Mouse (Mus musculus) adrenal gland (tissue): ENCODE results near the gene Ano9.

Experiments used
- intact Hi-C: fragments of 180-260 bp; cut with DNase I; formaldehyde crosslinking; loops from one replicate; pipeline ENCODE4 v1.15.1; 2025

Gene Ano9

GRCm38 (mm10) chr7:141115874-141116273, 1.7 kb downstream of the Ano9 start:
- intact Hi-C loops: no loop called here

GRCm38 (mm10) chr7:141103161-141103560, 14.4 kb downstream of the Ano9 start:
- intact Hi-C loops: no loop called here

GRCm38 (mm10) chr7:141099911-141100691, 17.5 kb downstream of the Ano9 start, which contains the start of gene Sigirr:
TSS of gene Sigirr (minus strand) at chr7:141100572.
- intact Hi-C loops: loop anchor here (10.0 kb wide), 1 partner anchor 265 kb away; no protein-coding TSS in a partner anchor

- intact Hi-C loops: loop anchor here (10.0 kb wide), 1 partner anchor 268 kb away; no protein-coding TSS in a partner anchor
Observed at GRCm38 (mm10) chr7:141097177-141097576, 20.4 kb downstream of the Ano9 start.

GRCm38 (mm10) chr7:141096649-141097056, 21.0 kb downstream of the Ano9 start:
- intact Hi-C loops: loop anchor here (10.0 kb wide), 1 partner anchor 268 kb away; no protein-coding TSS in a partner anchor

GRCm38 (mm10) chr7:141096021-141096420, 21.6 kb downstream of the Ano9 start:
- intact Hi-C loops: loop anchor here (10.0 kb wide), 1 partner anchor 269 kb away; no protein-coding TSS in a partner anchor

GRCm38 (mm10) chr7:141094487-141095205, 23.0 kb downstream of the Ano9 start:
- intact Hi-C loops: loop anchor here (10.0 kb wide), 1 partner anchor 270 kb away; no protein-coding TSS in a partner anchor

GRCm38 (mm10) chr7:141093950-141094349, 23.7 kb downstream of the Ano9 start:
- intact Hi-C loops: loop anchor here (10.0 kb wide), 1 partner anchor 271 kb away; no protein-coding TSS in a partner anchor

- intact Hi-C loops: loop anchor here (10.0 kb wide), 1 partner anchor 273 kb away; no protein-coding TSS in a partner anchor
Observed at GRCm38 (mm10) chr7:141092051-141092735, 25.4 kb downstream of the Ano9 start.

GRCm38 (mm10) chr7:141090228-141090627, 27.4 kb downstream of the Ano9 start:
- intact Hi-C loops: loop anchor here (2.0 to 10.0 kb wide), 2 partner anchors 87 to 275 kb away; no protein-coding TSS in a partner anchor

GRCm38 (mm10) chr7:141088473-141088872, 29.1 kb downstream of the Ano9 start:
- intact Hi-C loops: no loop called here

- intact Hi-C loops: no loop called here
Observed at GRCm38 (mm10) chr7:141087894-141088293, 29.7 kb downstream of the Ano9 start.

GRCm38 (mm10) chr7:141079481-141080449, 37.8 kb downstream of the Ano9 start:
- intact Hi-C loops: no loop called here

- intact Hi-C loops: no loop called here
Observed at GRCm38 (mm10) chr7:141078876-141079275, 38.7 kb downstream of the Ano9 start.

GRCm38 (mm10) chr7:141077841-141078240, 39.8 kb downstream of the Ano9 start, which contains the start of gene Pkp3:
TSS of gene Pkp3 (plus strand) at chr7:141078218.
- intact Hi-C loops: no loop called here

- intact Hi-C loops: loop anchor here (5.0 kb wide), 1 partner anchor 166 kb away; no protein-coding TSS in a partner anchor
Observed at GRCm38 (mm10) chr7:141073782-141074181, 43.8 kb downstream of the Ano9 start.

GRCm38 (mm10) chr7:141072017-141072745, 45.4 kb downstream of the Ano9 start:
- intact Hi-C loops: loop anchor here (5.0 kb wide), 1 partner anchor 165 kb away; no protein-coding TSS in a partner anchor

GRCm38 (mm10) chr7:141070058-141070862, 47.3 kb downstream of the Ano9 start:
- intact Hi-C loops: loop anchor here (5.0 kb wide), 1 partner anchor 163 kb away; no protein-coding TSS in a partner anchor
